Mouse (Mus musculus) embryonic facial prominence, embryonic 12.5 days (tissue): Measurements from ENCODE around the gene Tomm5. TPM values are rescaled to one million over a fixed set of nuclear protein-coding genes. Genes with fewer than 3 reads are reported as not detected.
"Not testable (repeated sequence)": the region's sequence is repeated elsewhere in the genome, so short reads cannot be mapped to it uniquely, and the experiment has no call there.

Source experiments
- ATAC-seq: fragments of 200-750 bp; cut with Nextera tagmentation; 2 replicates; pipeline ENCODE4 v1.8.0; 2017; ENCODE audit not compliant: insufficient number of reproducible peaks, insufficient read depth, low FRiP score, low TSS enrichment
- H3K27ac ChIP-seq: fragments of 300-500 bp; sonication (generic); 2 replicates; pipeline ENCODE4 v1.5.1; 2016; ENCODE audit warnings: mild to moderate bottlenecking
- H3K27me3 ChIP-seq: fragments of 300-500 bp; sonication (generic); 2 replicates; pipeline ENCODE4 v1.6.1; 2016; ENCODE audit warnings: mild to moderate bottlenecking, moderate library complexity
- H3K36me3 ChIP-seq: fragments of 300-500 bp; sonication (generic); 2 replicates; pipeline ENCODE4 v1.6.1; 2016; ENCODE audit warnings: mild to moderate bottlenecking
- H3K4me1 ChIP-seq: fragments of 300-500 bp; sonication (generic); 2 replicates; pipeline ENCODE4 v1.6.1; 2016
- H3K4me2 ChIP-seq: fragments of 300-500 bp; sonication (generic); replicated peaks from 2 replicates; pipeline ENCODE4 v1.6.1; 2016; ENCODE audit warnings: mild to moderate bottlenecking, moderate library complexity
- H3K4me3 ChIP-seq: fragments of 300-500 bp; sonication (generic); 2 replicates; pipeline ENCODE4 v1.5.1; 2016; ENCODE audit warnings: mild to moderate bottlenecking
- H3K9ac ChIP-seq: fragments of 300-500 bp; sonication (generic); 2 replicates; pipeline ENCODE4 v1.6.1; 2016; ENCODE audit warnings: mild to moderate bottlenecking, moderate library complexity
- H3K9me3 ChIP-seq: fragments of 300-500 bp; sonication (generic); 2 replicates; pipeline ENCODE4 v1.6.1; 2016; ENCODE audit warnings: mild to moderate bottlenecking, moderate library complexity
- WGBS: fragments of 180-500 bp; shearing (Covaris S2); methylation state at CpG from one replicate; pipeline ENCODE4 v1.1.7; 2016; 5-methylcytosine and 5-hydroxymethylcytosine counted together
- polyA plus RNA-seq: library from polyadenylated mRNA; unstranded; fragments of >200 nt; fragmentation: Nextera tagmentation; extraction: Ambion mirVana; gene quantifications from 2 replicates; pipeline ENCODE4 v1.2.1, GENCODE M21; 2016

The Tomm5 gene
- polyA plus RNA-seq, 1 experiment from 2014 or later, result 195 TPM

- not testable (repeated sequence) for H3K4me3 ChIP-seq, H3K4me1 ChIP-seq, H3K27ac ChIP-seq, H3K4me2 ChIP-seq, H3K27me3 ChIP-seq, ATAC-seq, H3K9me3 ChIP-seq, H3K9ac ChIP-seq
- WGBS, result 88% methylated on average over 1 of the region's 1 CpGs
- H3K36me3 ChIP-seq, result peaks cover 29% of the 10 kb centered on the region
Observed at GRCm38 (mm10) chr4:45063836-45064235, 44.1 kb downstream of the Tomm5 start.

DNA sequence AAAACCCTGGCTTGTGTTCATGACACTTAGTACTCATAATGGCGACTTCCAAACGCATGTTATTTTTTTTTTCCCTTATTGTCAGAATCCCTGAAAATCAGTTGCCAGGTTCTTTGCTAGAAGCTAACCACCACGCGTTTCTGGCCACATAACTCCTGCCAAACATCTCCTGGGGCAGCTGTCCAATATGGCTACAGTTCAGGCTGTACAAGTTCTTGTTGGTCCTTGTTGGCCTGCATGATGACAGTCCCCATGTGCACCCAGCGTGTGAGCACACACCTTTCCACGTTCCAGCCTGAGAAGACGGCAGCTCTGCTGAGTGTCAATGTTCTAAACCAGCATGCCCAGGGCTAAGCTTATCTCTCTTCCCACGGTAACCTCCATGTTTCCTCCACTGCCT is 52.5 kb downstream of the Tomm5 start:
- 91% methylated on average over 8 of the region's 8 CpGs for WGBS
- no peak overlapping the region for H3K4me3 ChIP-seq
- H3K27ac ChIP-seq, result no peak overlapping the region
- H3K36me3 ChIP-seq, result peaks cover 52% of the 10 kb centered on the region
- no peak overlapping the region for H3K9ac ChIP-seq
- H3K4me2 ChIP-seq, result no peak overlapping the region
- H3K27me3 ChIP-seq, result no peaks in the 10 kb centered on the region
- H3K4me1 ChIP-seq, result no peaks in the 10 kb centered on the region
- H3K9me3 ChIP-seq, result no peaks in the 10 kb centered on the region
- ATAC-seq, result no peak

Other genes with a start within 250 kb of the Tomm5 start
- gene Grhpr, start 126.7 kb downstream of the Tomm5 start, polyA plus RNA-seq, result 46.9 and 50.6 TPM in 2 replicates
- 38.7 TPM in 2 replicates for gene Zbtb5, start 95.7 kb downstream of the Tomm5 start, polyA plus RNA-seq
- 47.8 and 48.9 TPM in 2 replicates for gene Polr1e, start 89.5 kb downstream of the Tomm5 start, polyA plus RNA-seq
- 18.5 and 20.4 TPM in 2 replicates for gene Fbxo10, start 23.5 kb downstream of the Tomm5 start, polyA plus RNA-seq
- gene Frmpd1, start 76.8 kb upstream of the Tomm5 start, polyA plus RNA-seq, result 2.5 and 3.8 TPM in 2 replicates
- gene Trmt10b, start 189.0 kb upstream of the Tomm5 start, polyA plus RNA-seq, result 19.4 and 20.5 TPM in 2 replicates
- gene Dcaf10, start 234.0 kb upstream of the Tomm5 start, polyA plus RNA-seq, result 18.4 and 20.1 TPM in 2 replicates
- 83.8 and 86.3 TPM in 2 replicates for gene Exosc3, start 234.6 kb upstream of the Tomm5 start, polyA plus RNA-seq